Mouse (Mus musculus): ENCODE results near the gene Rab25. TPM values are rescaled to one million over a fixed set of nuclear protein-coding genes. Genes with fewer than 3 reads are reported as not detected.
A peak's percentile ranks its signal among the peaks of the same experiment; 100 is the strongest.

Gene Rab25
- polyA plus RNA-seq, 1 experiment from 2014 or later, result 1.5 TPM

- no peak overlapping the region for H3K4me3 ChIP-seq
- no peak overlapping the region for H3K9ac ChIP-seq
- ATAC-seq (ENCODE audit: extremely low read depth, insufficient number of reproducible peaks, low FRiP score, low TSS enrichment), result no peak
- peaks cover 9% of the 10 kb centered on the region for H3K4me1 ChIP-seq
- no peaks in the 10 kb centered on the region for H3K27me3 ChIP-seq (replicated peaks)
- no peaks in the 10 kb centered on the region for H3K9me3 ChIP-seq
- peak overlapping the region; percentile 52 for H3K27ac ChIP-seq (replicated peaks)
- no peak overlapping the region for H3K4me2 ChIP-seq
- peaks cover 91% of the 10 kb centered on the region for H3K36me3 ChIP-seq
- 73% methylated on average over 4 of the region's 4 CpGs for WGBS
Observed at GRCm38 (mm10) chr3:88566536-88567061, 18.5 kb upstream of the Rab25 start.

- Histone ChIP-seq H3K4me3 (no peak overlapping the region), H3K9ac (0 out of 2 replicates have a peak overlapping the region, but pooled peaks have one; percentile 19), H3K4me2 (no peak overlapping the region), H3K27me3 (replicated peaks) (no peaks in the 10 kb centered on the region), H3K36me3 (peaks cover 96% of the 10 kb centered on the region), H3K27ac (replicated peaks) (peak overlapping the region; percentile 52), H3K4me1 (peaks cover 9% of the 10 kb centered on the region), H3K9me3 (no peaks in the 10 kb centered on the region)
- 77% methylated on average over 3 of the region's 3 CpGs for WGBS
- ATAC-seq (ENCODE audit: extremely low read depth, insufficient number of reproducible peaks, low FRiP score, low TSS enrichment), result no peak
Observed at GRCm38 (mm10) chr3:88566116-88566515, 18.0 kb upstream of the Rab25 start.

- Histone ChIP-seq H3K4me1 (peaks cover 9% of the 10 kb centered on the region), H3K27me3 (replicated peaks) (no peaks in the 10 kb centered on the region), H3K4me2 (no peak overlapping the region), H3K36me3 (peaks cover 100% of the 10 kb centered on the region), H3K9ac (no peak overlapping the region), H3K27ac (replicated peaks) (no peak overlapping the region), H3K9me3 (no peaks in the 10 kb centered on the region), H3K4me3 (no peak overlapping the region)
- ATAC-seq (ENCODE audit: extremely low read depth, insufficient number of reproducible peaks, low FRiP score, low TSS enrichment), result no peak
- 90% methylated on average over 7 of the region's 7 CpGs for WGBS
Observed at GRCm38 (mm10) chr3:88563966-88564365, 15.9 kb upstream of the Rab25 start.

- H3K27me3 ChIP-seq (replicated peaks), result no peaks in the 10 kb centered on the region
- H3K9me3 ChIP-seq, result no peaks in the 10 kb centered on the region
- ATAC-seq (ENCODE audit: extremely low read depth, insufficient number of reproducible peaks, low FRiP score, low TSS enrichment), result no peak
- WGBS, result 74% methylated on average over 4 of the region's 4 CpGs
- no peak overlapping the region for H3K4me3 ChIP-seq
- H3K4me2 ChIP-seq, result no peak overlapping the region
- no peak overlapping the region for H3K9ac ChIP-seq
- H3K36me3 ChIP-seq, result peaks cover 100% of the 10 kb centered on the region
- H3K27ac ChIP-seq (replicated peaks), result no peak overlapping the region
- peaks cover 9% of the 10 kb centered on the region for H3K4me1 ChIP-seq
Observed at GRCm38 (mm10) chr3:88563442-88563841, 15.3 kb upstream of the Rab25 start.

GRCm38 (mm10) chr3:88561989-88562388, 13.9 kb upstream of the Rab25 start:
- ATAC-seq (ENCODE audit: extremely low read depth, insufficient number of reproducible peaks, low FRiP score, low TSS enrichment), result no peak
- Histone ChIP-seq H3K9me3 (no peaks in the 10 kb centered on the region), H3K9ac (no peak overlapping the region), H3K4me3 (no peak overlapping the region), H3K27me3 (replicated peaks) (no peaks in the 10 kb centered on the region), H3K4me2 (no peak overlapping the region), H3K4me1 (peaks cover 9% of the 10 kb centered on the region), H3K27ac (replicated peaks) (no peak overlapping the region), H3K36me3 (peaks cover 100% of the 10 kb centered on the region)
- 75% methylated on average over 4 of the region's 4 CpGs for WGBS

- no peak overlapping the region for H3K4me2 ChIP-seq
- no peak for ATAC-seq (ENCODE audit: extremely low read depth, insufficient number of reproducible peaks, low FRiP score, low TSS enrichment)
- H3K4me1 ChIP-seq, result peaks cover 12% of the 10 kb centered on the region
- H3K27me3 ChIP-seq (replicated peaks), result no peaks in the 10 kb centered on the region
- peaks cover 94% of the 10 kb centered on the region for H3K36me3 ChIP-seq
- H3K9me3 ChIP-seq, result no peaks in the 10 kb centered on the region
- no peak overlapping the region for H3K9ac ChIP-seq
- WGBS, result 90% methylated on average over 9 of the region's 9 CpGs
- no peak overlapping the region for H3K4me3 ChIP-seq
- H3K27ac ChIP-seq (replicated peaks), result no peak overlapping the region
Observed at GRCm38 (mm10) chr3:88559596-88559995, 11.5 kb upstream of the Rab25 start.

GRCm38 (mm10) chr3:88556616-88557015, 8.5 kb upstream of the Rab25 start:
- Histone ChIP-seq H3K36me3 (peaks cover 65% of the 10 kb centered on the region), H3K27ac (replicated peaks) (no peak overlapping the region), H3K4me1 (peaks cover 24% of the 10 kb centered on the region), H3K27me3 (replicated peaks) (no peaks in the 10 kb centered on the region), H3K9me3 (no peaks in the 10 kb centered on the region), H3K4me2 (no peak overlapping the region), H3K4me3 (no peak overlapping the region), H3K9ac (no peak overlapping the region; the same call in 1 of the 2 replicates)
- 91% methylated on average over 8 of the region's 8 CpGs for WGBS
- ATAC-seq (ENCODE audit: extremely low read depth, insufficient number of reproducible peaks, low FRiP score, low TSS enrichment), result no peak

- Histone ChIP-seq H3K27ac (replicated peaks) (no peak overlapping the region), H3K4me1 (peaks cover 30% of the 10 kb centered on the region), H3K4me3 (no peak overlapping the region), H3K9ac (peak overlapping the region; percentile 97; the same call in 1 of the 2 replicates), H3K4me2 (no peak overlapping the region), H3K27me3 (replicated peaks) (no peaks in the 10 kb centered on the region), H3K9me3 (no peaks in the 10 kb centered on the region), H3K36me3 (peaks cover 56% of the 10 kb centered on the region)
- 91% methylated on average over 6 of the region's 6 CpGs for WGBS
- ATAC-seq (ENCODE audit: extremely low read depth, insufficient number of reproducible peaks, low FRiP score, low TSS enrichment), result no peak
Observed at GRCm38 (mm10) chr3:88555731-88556130, 7.6 kb upstream of the Rab25 start.

GRCm38 (mm10) chr3:88555069-88555605, 7.0 kb upstream of the Rab25 start:
- no peak for ATAC-seq (ENCODE audit: extremely low read depth, insufficient number of reproducible peaks, low FRiP score, low TSS enrichment)
- WGBS, result 88% methylated on average over 5 of the region's 5 CpGs
- peak overlapping the region; percentile 97 for H3K9ac ChIP-seq
- H3K4me1 ChIP-seq, result peaks cover 30% of the 10 kb centered on the region
- H3K27me3 ChIP-seq (replicated peaks), result no peaks in the 10 kb centered on the region
- H3K36me3 ChIP-seq, result peaks cover 50% of the 10 kb centered on the region
- no peaks in the 10 kb centered on the region for H3K9me3 ChIP-seq
- H3K4me2 ChIP-seq, result peak overlapping the region; percentile 85
- peak overlapping the region; percentile 83; the same call in 1 of the 2 replicates for H3K4me3 ChIP-seq
- no peak overlapping the region for H3K27ac ChIP-seq (replicated peaks)

- Histone ChIP-seq H3K36me3 (peaks cover 41% of the 10 kb centered on the region), H3K9me3 (no peaks in the 10 kb centered on the region), H3K27ac (replicated peaks) (peak overlapping the region; percentile 97), H3K4me2 (peak overlapping the region; percentile 85), H3K4me3 (peak overlapping the region; percentile 83), H3K27me3 (replicated peaks) (no peaks in the 10 kb centered on the region), H3K9ac (peak overlapping the region; percentile 97), H3K4me1 (peaks cover 30% of the 10 kb centered on the region)
- WGBS, result under 1% methylated on average over 41 of the region's 41 CpGs
- peak; percentile 8 for ATAC-seq (ENCODE audit: extremely low read depth, insufficient number of reproducible peaks, low FRiP score, low TSS enrichment)
Observed at GRCm38 (mm10) chr3:88553880-88554586, 5.9 kb upstream of the Rab25 start.

GRCm38 (mm10) chr3:88553525-88553879, 5.4 kb upstream of the Rab25 start, which contains the start of gene Ubqln4:
TSS of gene Ubqln4 (plus strand) at chr3:88553758.
- Histone ChIP-seq H3K4me2 (peak within 1 kb of the TSS; percentile 85), H3K36me3 (peaks cover 38% of the 10 kb centered on the region), H3K9ac (peak within 1 kb of the TSS; percentile 97), H3K9me3 (no peaks in the 10 kb centered on the region), H3K4me3 (peak within 1 kb of the TSS; percentile 83), H3K4me1 (peaks cover 30% of the 10 kb centered on the region), H3K27me3 (replicated peaks) (no peaks in the 10 kb centered on the region), H3K27ac (replicated peaks) (peak within 1 kb of the TSS; percentile 97)
- peak; percentile 89 for ATAC-seq (ENCODE audit: extremely low read depth, insufficient number of reproducible peaks, low FRiP score, low TSS enrichment)
- WGBS, result under 1% methylated on average over 25 of the region's 37 CpGs

Measured in heart, embryonic 13.5 days (tissue).